Mouse (Mus musculus) hindbrain, embryonic 16.5 days (tissue): ENCODE measurements around the gene Cecr2. TPM values are rescaled to one million over a fixed set of nuclear protein-coding genes. Genes with fewer than 3 reads are reported as not detected.

Experiments used
- ATAC-seq: fragments of 200-750 bp; cut with Nextera tagmentation; 2 replicates; pipeline ENCODE4 v1.8.0; 2017; ENCODE audit warnings: moderate TSS enrichment, moderate library complexity
- H3K27ac ChIP-seq: fragments of 300-500 bp; sonication (generic); 2 replicates; pipeline ENCODE4 v1.5.1; 2014; ENCODE audit warnings: low read depth, mild to moderate bottlenecking, control low read depth, low read length, moderate library complexity
- H3K27me3 ChIP-seq: fragments of 300-500 bp; sonication (generic); replicated peaks from 2 replicates; pipeline ENCODE4 v1.6.1; 2014; ENCODE audit warnings: low read length; ENCODE audit not compliant: control insufficient read depth, insufficient read depth
- H3K36me3 ChIP-seq: fragments of 300-500 bp; sonication (generic); 2 replicates; pipeline ENCODE4 v1.6.1; 2014; ENCODE audit warnings: mild to moderate bottlenecking, low read length, moderate library complexity, mixed read lengths; ENCODE audit not compliant: control insufficient read depth, insufficient read depth
- H3K4me1 ChIP-seq: fragments of 300-500 bp; sonication (generic); 2 replicates; pipeline ENCODE4 v1.6.1; 2014; ENCODE audit warnings: low read depth, low read length; ENCODE audit not compliant: control insufficient read depth, insufficient read depth
- H3K4me2 ChIP-seq: fragments of 300-500 bp; sonication (generic); 2 replicates; pipeline ENCODE4 v1.6.1; 2014; ENCODE audit warnings: mild to moderate bottlenecking, low read length, control low read depth, moderate library complexity
- H3K4me3 ChIP-seq: fragments of 300-500 bp; sonication (generic); 2 replicates; pipeline ENCODE4 v1.5.1; 2014; ENCODE audit warnings: mild to moderate bottlenecking, low read length, control low read depth, moderate library complexity
- H3K9ac ChIP-seq: fragments of 300-500 bp; sonication (generic); 2 replicates; pipeline ENCODE4 v1.6.1; 2014; ENCODE audit warnings: low read depth, mild to moderate bottlenecking, control low read depth, low read length, moderate library complexity
- H3K9me3 ChIP-seq: fragments of 300-500 bp; sonication (generic); 2 replicates; pipeline ENCODE4 v1.6.1; 2014; ENCODE audit warnings: mild to moderate bottlenecking, low read length, moderate library complexity; ENCODE audit not compliant: control insufficient read depth
- WGBS: fragments of 180-500 bp; shearing (Covaris S2); extraction: QIAGEN DNeasy Blood & Tissue Kit; methylation state at CpG from one replicate; pipeline ENCODE4 v1.1.7; 2014; 5-methylcytosine and 5-hydroxymethylcytosine counted together
- polyA plus RNA-seq: library from polyadenylated mRNA; unstranded; fragments of >200 nt; fragmentation: Nextera tagmentation; extraction: Ambion mirVana; gene quantifications from 2 replicates; pipeline ENCODE4 v1.2.1, GENCODE M21; 2015

Gene Cecr2
- polyA plus RNA-seq, 1 experiment from 2014 or later, result 1.8 TPM

GRCm38 (mm10) chr6:120773149-120773628, 107.0 kb downstream of the Cecr2 start, which contains the start of gene Slc25a18:
Gene Slc25a18 (plus strand): TSS chr6:120773578.
- ATAC-seq, result peak; percentile 94

GRCm38 (mm10) chr6:120773763-120774162, 107.6 kb downstream of the Cecr2 start:
- Histone ChIP-seq H3K36me3 (no peaks in the 10 kb centered on the region), H3K27ac (peak overlapping the region; percentile 78), H3K9ac (no peak overlapping the region), H3K4me2 (peak overlapping the region; percentile 33), H3K4me1 (peaks cover 9% of the 10 kb centered on the region; the same call in 1 of the 2 replicates), H3K4me3 (peak overlapping the region; percentile 1; the same call in 1 of the 2 replicates), H3K27me3 (no peaks in the 10 kb centered on the region), H3K9me3 (no peaks in the 10 kb centered on the region)
- 45% methylated on average over 6 of the region's 6 CpGs for WGBS
- ATAC-seq, result peak; percentile 24; the same call in 1 of the 2 replicates

More at GRCm38 (mm10) chr6:120773149-120773628, 107.0 kb downstream of the Cecr2 start, which contains the start of gene Slc25a18:
- 17% methylated on average over 5 of the region's 5 CpGs for WGBS
- H3K9me3 ChIP-seq, result no peaks in the 10 kb centered on the region
- H3K9ac ChIP-seq, result peak within 1 kb of the TSS; percentile 17; the same call in 1 of the 2 replicates
- peaks cover 9% of the 10 kb centered on the region; the same call in 1 of the 2 replicates for H3K4me1 ChIP-seq
- no peaks in the 10 kb centered on the region for H3K27me3 ChIP-seq
- peak within 1 kb of the TSS; percentile 33 for H3K4me2 ChIP-seq
- H3K36me3 ChIP-seq, result no peaks in the 10 kb centered on the region
- H3K27ac ChIP-seq, result peak within 1 kb of the TSS; percentile 78
- peak within 1 kb of the TSS; percentile 1; the same call in 1 of the 2 replicates for H3K4me3 ChIP-seq

- Histone ChIP-seq H3K27me3 (no peaks in the 10 kb centered on the region), H3K9me3 (no peaks in the 10 kb centered on the region), H3K4me2 (0 out of 2 replicates have a peak overlapping the region, but pooled peaks have one; percentile 1), H3K4me3 (no peak overlapping the region), H3K4me1 (peaks cover 9% of the 10 kb centered on the region; the same call in 1 of the 2 replicates), H3K27ac (no peak overlapping the region), H3K36me3 (no peaks in the 10 kb centered on the region), H3K9ac (no peak overlapping the region)
- no peak for ATAC-seq
- 88% methylated on average over 3 of the region's 3 CpGs for WGBS
Measured at GRCm38 (mm10) chr6:120776286-120776685, 110.1 kb downstream of the Cecr2 start.

GRCm38 (mm10) chr6:120777533-120777932, 111.4 kb downstream of the Cecr2 start:
- ATAC-seq, result no peak
- no peaks in the 10 kb centered on the region for H3K36me3 ChIP-seq
- H3K9me3 ChIP-seq, result no peaks in the 10 kb centered on the region
- H3K27ac ChIP-seq, result no peak overlapping the region
- no peak overlapping the region for H3K4me2 ChIP-seq
- peaks cover 9% of the 10 kb centered on the region; the same call in 1 of the 2 replicates for H3K4me1 ChIP-seq
- H3K4me3 ChIP-seq, result no peak overlapping the region
- H3K27me3 ChIP-seq, result no peaks in the 10 kb centered on the region
- H3K9ac ChIP-seq, result no peak overlapping the region
- 90% methylated on average over 9 of the region's 9 CpGs for WGBS

- H3K36me3 ChIP-seq, result no peaks in the 10 kb centered on the region
- 65% methylated on average over 3 of the region's 3 CpGs for WGBS
- H3K9ac ChIP-seq, result no peak overlapping the region
- H3K4me3 ChIP-seq, result no peak overlapping the region
- no peaks in the 10 kb centered on the region for H3K9me3 ChIP-seq
- no peak overlapping the region for H3K4me2 ChIP-seq
- H3K27me3 ChIP-seq, result no peaks in the 10 kb centered on the region
- no peak overlapping the region for H3K27ac ChIP-seq
- peaks cover 5% of the 10 kb centered on the region; the same call in 1 of the 2 replicates for H3K4me1 ChIP-seq
- ATAC-seq, result no peak
Measured at GRCm38 (mm10) chr6:120778226-120778625, 112.1 kb downstream of the Cecr2 start.

- H3K4me2 ChIP-seq, result no peak overlapping the region
- WGBS, result 91% methylated on average over 2 of the region's 2 CpGs
- H3K9ac ChIP-seq, result no peak overlapping the region
- no peak overlapping the region for H3K4me3 ChIP-seq
- H3K27me3 ChIP-seq, result no peaks in the 10 kb centered on the region
- no peak for ATAC-seq
- H3K27ac ChIP-seq, result no peak overlapping the region
- no peaks in the 10 kb centered on the region for H3K9me3 ChIP-seq
- H3K36me3 ChIP-seq, result no peaks in the 10 kb centered on the region
- H3K4me1 ChIP-seq, result no peaks in the 10 kb centered on the region
Measured at GRCm38 (mm10) chr6:120782948-120783347, 116.8 kb downstream of the Cecr2 start.

GRCm38 (mm10) chr6:120784351-120784750, 118.2 kb downstream of the Cecr2 start:
- Histone ChIP-seq H3K36me3 (0 out of 2 replicates have a peak, but pooled peaks cover 2% of the 10 kb centered on the region), H3K4me1 (no peaks in the 10 kb centered on the region), H3K9ac (no peak overlapping the region), H3K4me3 (no peak overlapping the region), H3K9me3 (no peaks in the 10 kb centered on the region), H3K27me3 (no peaks in the 10 kb centered on the region), H3K27ac (no peak overlapping the region), H3K4me2 (no peak overlapping the region)
- 41% methylated on average over 7 of the region's 7 CpGs for WGBS
- ATAC-seq, result 0 out of 2 replicates have a peak, but pooled peaks have one; percentile 41

- Histone ChIP-seq H3K9ac (no peak overlapping the region), H3K9me3 (no peaks in the 10 kb centered on the region), H3K4me2 (no peak overlapping the region), H3K4me3 (no peak overlapping the region), H3K27ac (no peak overlapping the region), H3K4me1 (no peaks in the 10 kb centered on the region), H3K36me3 (peaks cover 11% of the 10 kb centered on the region; the same call in 1 of the 2 replicates), H3K27me3 (no peaks in the 10 kb centered on the region)
- WGBS, result 87% methylated on average over 5 of the region's 5 CpGs
- ATAC-seq, result no peak
Measured at GRCm38 (mm10) chr6:120788068-120788607, 122.0 kb downstream of the Cecr2 start.

GRCm38 (mm10) chr6:120788904-120789303, 122.7 kb downstream of the Cecr2 start:
- no peak overlapping the region for H3K9ac ChIP-seq
- ATAC-seq, result no peak
- H3K27me3 ChIP-seq, result no peaks in the 10 kb centered on the region
- H3K36me3 ChIP-seq, result peaks cover 17% of the 10 kb centered on the region
- no peak overlapping the region for H3K4me2 ChIP-seq
- H3K9me3 ChIP-seq, result no peaks in the 10 kb centered on the region
- H3K4me1 ChIP-seq, result no peaks in the 10 kb centered on the region
- no peak overlapping the region for H3K27ac ChIP-seq
- no peak overlapping the region for H3K4me3 ChIP-seq
